Mouse (Mus musculus) natural killer cell, adult 2 months (primary cell): ENCODE results near the gene Hpcal1.

Source experiments
- DNase-seq, 2 experiments: peaks; one replicate each; pipeline ENCODE4 v3.0.0; 2022; ENCODE audit warnings: low spot score in 2 of 2

Gene Hpcal1

GRCm38 (mm10) chr12:17712571-17712970, 21.9 kb downstream of the Hpcal1 start:
- DNase-seq, result no peak

- DNase-seq, result peak; percentile 37 to 42
These were observed 25.2 kb downstream of the Hpcal1 start for GRCm38 (mm10) chr12:17715720-17716478.

- DNase-seq, result peak in 1 of 2 experiments; percentile 32
These were observed 26.6 kb downstream of the Hpcal1 start for GRCm38 (mm10) chr12:17717257-17717656.

- no peak for DNase-seq
These were observed 27.5 kb downstream of the Hpcal1 start for GRCm38 (mm10) chr12:17718146-17718545.

GRCm38 (mm10) chr12:17721058-17721457, 30.4 kb downstream of the Hpcal1 start:
- no peak for DNase-seq

- DNase-seq, result no peak
These were observed 32.0 kb downstream of the Hpcal1 start for GRCm38 (mm10) chr12:17722452-17723181.

GRCm38 (mm10) chr12:17723182-17723570, 32.5 kb downstream of the Hpcal1 start:
- DNase-seq, result no peak

- DNase-seq, result no peak
These were observed 33.3 kb downstream of the Hpcal1 start for GRCm38 (mm10) chr12:17723999-17724398.

GRCm38 (mm10) chr12:17724412-17725090, 33.9 kb downstream of the Hpcal1 start:
- DNase-seq, result peak; percentile 21 to 28

GRCm38 (mm10) chr12:17725592-17725991, 34.9 kb downstream of the Hpcal1 start:
- DNase-seq, result no peak

GRCm38 (mm10) chr12:17726576-17727320, 36.1 kb downstream of the Hpcal1 start:
- DNase-seq, result no peak

GRCm38 (mm10) chr12:17727676-17728339, 37.2 kb downstream of the Hpcal1 start:
- DNase-seq, result no peak

- DNase-seq, result no peak
These were observed 38.7 kb downstream of the Hpcal1 start for GRCm38 (mm10) chr12:17729211-17729900.

- no peak for DNase-seq
These were observed 41.4 kb downstream of the Hpcal1 start for GRCm38 (mm10) chr12:17732006-17732405.

- DNase-seq, result no peak
These were observed 41.9 kb downstream of the Hpcal1 start for GRCm38 (mm10) chr12:17732546-17732945.

- no peak for DNase-seq
These were observed 42.7 kb downstream of the Hpcal1 start for GRCm38 (mm10) chr12:17733114-17733904.

GRCm38 (mm10) chr12:17736396-17736795, 45.7 kb downstream of the Hpcal1 start:
- DNase-seq, result no peak

- DNase-seq, result no peak
These were observed 46.4 kb downstream of the Hpcal1 start for GRCm38 (mm10) chr12:17736859-17737577.

GRCm38 (mm10) chr12:17737808-17738207, 47.2 kb downstream of the Hpcal1 start:
- DNase-seq, result no peak
